Mouse (Mus musculus) limb, embryonic 12.5 days (tissue): ENCODE data around the gene Mlip. TPM values are rescaled to one million over a fixed set of nuclear protein-coding genes. Genes with fewer than 3 reads are reported as not detected.

Experiments used
- ATAC-seq: fragments of 200-750 bp; cut with Nextera tagmentation; 2 replicates; pipeline ENCODE4 v1.8.0; 2017; ENCODE audit warnings: low read depth, moderate TSS enrichment; ENCODE audit not compliant: insufficient number of reproducible peaks, insufficient read depth, low FRiP score, low TSS enrichment
- H3K27ac ChIP-seq: fragments of 300-500 bp; sonication (generic); 2 replicates; pipeline ENCODE4 v1.5.1; 2016; ENCODE audit warnings: mild to moderate bottlenecking, moderate library complexity
- H3K27me3 ChIP-seq: fragments of 300-500 bp; sonication (generic); 2 replicates; pipeline ENCODE4 v1.6.1; 2016; ENCODE audit warnings: mild to moderate bottlenecking, moderate library complexity
- H3K36me3 ChIP-seq: fragments of 300-500 bp; sonication (generic); 2 replicates; pipeline ENCODE4 v1.6.1; 2016; ENCODE audit warnings: mild to moderate bottlenecking, moderate library complexity
- H3K4me1 ChIP-seq: fragments of 300-500 bp; sonication (generic); replicated peaks from 2 replicates; pipeline ENCODE4 v1.6.1; 2016
- H3K4me2 ChIP-seq: fragments of 300-500 bp; sonication (generic); 2 replicates; pipeline ENCODE4 v1.6.1; 2016; ENCODE audit warnings: mild to moderate bottlenecking, moderate library complexity
- H3K4me3 ChIP-seq: fragments of 300-500 bp; sonication (generic); replicated peaks from 2 replicates; pipeline ENCODE4 v1.5.1; 2016; ENCODE audit warnings: mild to moderate bottlenecking
- H3K9ac ChIP-seq: fragments of 300-500 bp; sonication (generic); replicated peaks from 2 replicates; pipeline ENCODE4 v1.6.1; 2016; ENCODE audit warnings: mild to moderate bottlenecking, moderate library complexity
- H3K9me3 ChIP-seq: fragments of 300-500 bp; sonication (generic); 2 replicates; pipeline ENCODE4 v1.6.1; 2016; ENCODE audit warnings: mild to moderate bottlenecking, moderate library complexity
- WGBS: fragments of 180-500 bp; shearing (Covaris S2); methylation state at CpG from one replicate; pipeline ENCODE4 v1.1.7; 2016; 5-methylcytosine and 5-hydroxymethylcytosine counted together
- polyA plus RNA-seq: library from polyadenylated mRNA; unstranded; fragments of >200 nt; fragmentation: Nextera tagmentation; extraction: Ambion mirVana; gene quantifications from 2 replicates; pipeline ENCODE4 v1.2.1, GENCODE M21; 2016

The Mlip gene
- polyA plus RNA-seq, 1 experiment from 2014 or later: 0.38 TPM

DNA sequence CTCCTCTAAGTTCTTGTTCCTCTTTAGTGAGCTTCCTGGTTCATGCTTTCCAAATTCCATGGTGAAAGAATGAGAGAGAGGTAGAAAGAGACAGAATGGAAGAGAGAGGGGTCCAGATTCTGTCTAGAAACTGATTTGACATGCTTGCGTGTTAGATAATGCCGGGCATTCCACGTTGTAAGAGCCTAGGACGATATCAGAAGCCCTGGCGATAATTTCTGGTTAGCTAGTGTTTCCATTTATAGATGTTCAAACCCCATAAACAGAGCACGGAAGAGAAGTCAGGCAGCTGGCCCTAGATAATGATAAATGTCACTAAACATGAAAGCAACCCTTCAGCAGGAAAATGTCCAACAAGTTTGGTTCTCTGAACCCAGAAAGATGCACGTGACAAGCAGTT lies 5.1 kb downstream of the Mlip start:
- 71% methylated on average over 7 of the region's 7 CpGs for WGBS

DNA sequence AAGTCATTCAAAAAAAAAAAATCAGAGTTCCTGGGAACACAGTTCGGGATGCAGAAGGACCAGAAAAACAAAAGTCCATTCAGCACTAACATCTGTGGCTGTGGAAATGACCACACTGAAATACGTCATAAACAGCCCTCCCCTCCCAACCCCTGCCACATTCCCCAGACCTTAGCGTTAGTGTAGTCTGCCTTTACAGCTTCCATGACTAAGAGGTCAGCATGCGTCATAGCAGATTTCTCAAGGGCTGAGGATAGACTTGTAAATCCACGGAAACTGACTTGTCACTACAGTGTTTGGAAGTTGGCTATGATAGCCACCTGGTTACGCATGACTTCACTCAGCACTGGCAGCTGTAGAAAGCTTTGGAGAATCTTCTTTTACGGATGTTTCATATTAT lies 8.5 kb downstream of the Mlip start:
- 55% methylated on average over 7 of the region's 7 CpGs for WGBS

More for the DNA sequence above, 5.1 kb downstream of the Mlip start:
- Histone ChIP-seq H3K4me2 (no peak overlapping the region), H3K4me3 (no peak overlapping the region), H3K27me3 (no peaks in the 10 kb centered on the region), H3K9me3 (no peaks in the 10 kb centered on the region), H3K36me3 (no peaks in the 10 kb centered on the region), H3K27ac (no peak overlapping the region), H3K4me1 (no peaks in the 10 kb centered on the region), H3K9ac (no peak overlapping the region)
- no peak for ATAC-seq

DNA sequence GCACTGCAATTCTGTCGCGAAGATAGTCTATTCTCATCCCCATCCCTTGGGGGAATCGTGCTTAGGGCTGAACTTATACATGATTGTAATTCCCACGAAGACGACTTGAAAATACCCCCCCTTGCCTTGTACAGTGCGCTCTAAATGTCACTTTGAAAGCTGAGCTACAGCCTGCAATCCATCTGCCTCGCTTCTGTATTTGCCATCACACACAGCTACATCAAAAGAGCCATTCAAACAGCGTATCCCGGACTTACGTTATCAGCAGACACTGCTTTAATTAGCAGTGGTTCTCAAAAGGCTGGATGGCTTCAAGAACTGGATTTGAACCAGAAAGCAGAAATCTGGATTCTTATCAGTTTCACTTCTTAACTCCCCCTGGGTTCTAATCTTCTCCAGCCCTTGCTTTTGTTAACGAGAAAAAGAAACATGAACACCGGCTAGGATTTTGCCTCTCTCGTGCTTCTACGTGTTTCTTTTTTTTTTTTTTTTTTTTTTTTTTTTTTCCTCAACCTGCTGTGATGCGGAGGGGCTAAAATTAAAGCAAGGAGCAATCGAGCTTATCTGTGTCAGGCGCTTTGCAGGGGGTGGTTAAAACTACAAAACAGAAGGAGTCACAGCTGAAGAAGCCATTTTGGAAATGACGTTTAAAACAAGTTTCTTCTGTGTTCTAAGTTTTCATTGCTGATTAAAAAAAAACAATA lies 12.5 kb downstream of the Mlip start:
- ATAC-seq: no peak
- no peaks in the 10 kb centered on the region for H3K36me3 ChIP-seq
- no peaks in the 10 kb centered on the region for H3K27me3 ChIP-seq
- H3K9ac ChIP-seq: peak overlapping the region; percentile 32; the same call in 1 of the 2 replicates
- H3K4me2 ChIP-seq: peak overlapping the region; percentile 52
- H3K4me1 ChIP-seq: peaks cover 13% of the 10 kb centered on the region
- H3K27ac ChIP-seq: no peak overlapping the region
- no peaks in the 10 kb centered on the region for H3K9me3 ChIP-seq
- H3K4me3 ChIP-seq: peak overlapping the region; percentile 22; the same call in 1 of the 2 replicates
- 27% methylated on average over 18 of the region's 18 CpGs for WGBS

More for the DNA sequence above, 8.5 kb downstream of the Mlip start:
- Histone ChIP-seq H3K9me3 (no peaks in the 10 kb centered on the region), H3K36me3 (no peaks in the 10 kb centered on the region), H3K27ac (no peak overlapping the region), H3K4me3 (no peak overlapping the region), H3K4me2 (no peak overlapping the region), H3K9ac (no peak overlapping the region), H3K4me1 (peaks cover 10% of the 10 kb centered on the region), H3K27me3 (no peaks in the 10 kb centered on the region)
- ATAC-seq: no peak

DNA sequence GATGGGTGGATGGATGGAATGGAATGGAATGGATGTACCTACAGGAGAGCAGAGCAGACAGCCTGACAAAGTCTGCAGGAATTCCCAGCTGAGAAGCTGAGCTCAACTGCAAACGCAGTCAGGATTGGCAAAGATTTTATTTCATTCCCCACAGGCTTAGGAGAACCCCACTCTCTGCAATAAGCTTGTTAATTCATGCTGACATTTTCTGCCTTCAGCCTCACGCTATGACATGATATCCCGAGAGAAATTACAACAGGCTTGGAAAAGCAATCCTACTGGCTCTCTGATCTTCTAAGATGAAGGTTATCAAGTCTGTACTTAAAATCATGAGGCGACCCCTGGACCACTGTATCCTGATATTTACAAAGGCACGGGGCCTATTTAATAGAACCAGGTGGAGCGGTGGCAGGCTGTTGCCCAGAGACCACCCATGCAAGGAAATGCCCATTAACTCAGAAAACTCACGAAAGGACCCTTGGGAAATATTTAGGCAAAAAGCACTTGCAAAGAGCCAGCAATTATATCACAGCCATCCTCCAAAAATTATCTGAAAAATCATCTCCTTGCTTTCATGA lies 13.1 kb downstream of the Mlip start:
- no peak for ATAC-seq
- Histone ChIP-seq H3K9ac (no peak overlapping the region), H3K27me3 (no peaks in the 10 kb centered on the region), H3K36me3 (no peaks in the 10 kb centered on the region), H3K9me3 (no peaks in the 10 kb centered on the region), H3K4me1 (peaks cover 13% of the 10 kb centered on the region), H3K27ac (no peak overlapping the region), H3K4me3 (peak overlapping the region; percentile 22; the same call in 1 of the 2 replicates), H3K4me2 (peak overlapping the region; percentile 52)
- 32% methylated on average over 7 of the region's 7 CpGs for WGBS

DNA sequence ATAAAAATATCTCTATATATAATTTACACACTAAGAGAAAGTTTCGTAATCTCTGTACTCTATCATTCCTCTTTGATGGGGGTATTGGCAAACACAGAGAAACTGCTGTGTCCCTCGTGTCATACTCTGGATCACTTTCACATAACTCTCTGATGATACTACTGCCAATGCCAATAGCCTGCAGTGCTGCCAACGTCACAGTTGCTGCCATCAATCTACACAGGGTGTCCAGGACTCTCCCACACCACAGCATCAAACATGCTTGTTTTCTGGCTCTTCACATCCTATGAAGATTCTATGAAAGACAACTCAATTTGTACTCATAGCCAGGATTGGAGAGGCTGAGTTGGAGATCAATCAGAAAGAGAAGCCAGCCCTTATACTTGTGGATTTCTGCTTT lies 17.4 kb downstream of the Mlip start:
- H3K9ac ChIP-seq: no peak overlapping the region
- H3K4me2 ChIP-seq: no peak overlapping the region
- no peak for ATAC-seq
- H3K4me1 ChIP-seq: peaks cover 13% of the 10 kb centered on the region
- no peaks in the 10 kb centered on the region for H3K36me3 ChIP-seq
- no peaks in the 10 kb centered on the region for H3K27me3 ChIP-seq
- H3K4me3 ChIP-seq: no peak overlapping the region
- no peaks in the 10 kb centered on the region for H3K9me3 ChIP-seq
- H3K27ac ChIP-seq: no peak overlapping the region
- WGBS: 82% methylated on average over 3 of the region's 3 CpGs

DNA sequence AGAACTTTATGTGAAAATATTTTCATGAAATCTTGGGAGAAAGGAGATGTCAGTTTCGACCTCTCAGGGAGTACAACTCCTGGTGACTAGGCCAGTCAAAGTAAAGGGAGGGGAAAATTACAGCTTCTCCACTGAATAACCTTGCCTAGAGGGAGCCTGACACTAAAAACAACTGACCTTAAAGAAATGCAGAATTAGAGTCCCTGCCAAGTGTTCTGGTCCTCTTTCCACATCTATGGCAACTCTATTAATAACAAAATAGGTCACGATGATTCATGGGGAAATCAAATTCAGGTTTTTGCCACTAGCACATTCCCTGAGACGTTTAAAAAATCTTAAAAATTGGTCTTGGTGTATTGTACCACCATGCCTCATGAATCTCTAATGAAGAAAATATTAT lies 34.4 kb downstream of the Mlip start:
- Histone ChIP-seq H3K36me3 (no peaks in the 10 kb centered on the region), H3K27me3 (no peaks in the 10 kb centered on the region), H3K4me3 (no peak overlapping the region), H3K4me1 (no peaks in the 10 kb centered on the region), H3K4me2 (no peak overlapping the region), H3K9ac (no peak overlapping the region), H3K27ac (no peak overlapping the region), H3K9me3 (no peaks in the 10 kb centered on the region)
- 88% methylated on average over 3 of the region's 3 CpGs for WGBS
- no peak for ATAC-seq

DNA sequence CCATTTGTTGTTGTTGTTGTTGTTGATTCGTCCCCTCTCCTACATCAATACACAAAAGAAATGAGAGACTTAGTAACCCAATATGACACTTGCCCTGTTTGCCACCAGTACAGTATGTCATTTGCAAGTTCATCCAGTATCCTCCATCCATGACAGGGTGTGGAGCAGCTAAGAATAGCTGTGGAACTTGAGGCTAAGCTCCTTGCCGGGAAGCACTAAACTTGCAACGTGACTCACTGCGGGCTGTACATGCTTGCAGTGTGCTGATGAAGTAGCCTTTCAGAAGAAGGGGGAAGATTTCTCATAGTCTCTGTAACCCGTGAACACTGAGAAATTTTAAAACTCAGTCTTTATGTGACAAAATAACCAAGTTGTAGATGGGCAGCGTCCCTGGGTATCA lies 42.2 kb downstream of the Mlip start:
- WGBS: 81% methylated on average over 6 of the region's 6 CpGs
- H3K9ac ChIP-seq: no peak overlapping the region
- no peaks in the 10 kb centered on the region for H3K9me3 ChIP-seq
- H3K27me3 ChIP-seq: no peaks in the 10 kb centered on the region
- no peak overlapping the region for H3K4me3 ChIP-seq
- no peak for ATAC-seq
- no peak overlapping the region for H3K27ac ChIP-seq
- H3K36me3 ChIP-seq: no peaks in the 10 kb centered on the region
- no peaks in the 10 kb centered on the region for H3K4me1 ChIP-seq
- no peak overlapping the region for H3K4me2 ChIP-seq

DNA sequence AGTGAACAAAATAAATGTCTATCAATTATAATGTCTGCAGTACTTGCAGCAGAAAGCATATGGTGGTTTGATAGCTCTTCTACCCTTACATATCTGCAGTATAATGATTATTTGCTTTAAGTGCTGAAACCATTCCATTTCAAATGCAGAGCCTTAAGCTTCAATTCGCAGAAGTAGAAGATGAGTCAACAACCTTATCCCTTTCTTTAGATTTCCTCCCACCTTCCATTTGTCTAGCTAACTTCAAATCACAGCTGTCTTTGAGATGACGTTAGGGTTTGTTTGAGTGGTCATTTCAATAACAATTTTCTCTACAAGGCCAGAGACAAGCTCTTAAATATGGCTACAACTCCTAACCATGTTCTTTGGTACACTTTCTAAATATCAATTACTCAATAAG lies 47.4 kb downstream of the Mlip start:
- no peak for ATAC-seq
- H3K4me3 ChIP-seq: no peak overlapping the region
- H3K4me2 ChIP-seq: no peak overlapping the region
- H3K27me3 ChIP-seq: no peaks in the 10 kb centered on the region
- no peaks in the 10 kb centered on the region for H3K36me3 ChIP-seq
- 89% methylated on average over 2 of the region's 2 CpGs for WGBS
- H3K9me3 ChIP-seq: no peaks in the 10 kb centered on the region
- no peaks in the 10 kb centered on the region for H3K4me1 ChIP-seq
- no peak overlapping the region for H3K27ac ChIP-seq
- H3K9ac ChIP-seq: no peak overlapping the region

DNA sequence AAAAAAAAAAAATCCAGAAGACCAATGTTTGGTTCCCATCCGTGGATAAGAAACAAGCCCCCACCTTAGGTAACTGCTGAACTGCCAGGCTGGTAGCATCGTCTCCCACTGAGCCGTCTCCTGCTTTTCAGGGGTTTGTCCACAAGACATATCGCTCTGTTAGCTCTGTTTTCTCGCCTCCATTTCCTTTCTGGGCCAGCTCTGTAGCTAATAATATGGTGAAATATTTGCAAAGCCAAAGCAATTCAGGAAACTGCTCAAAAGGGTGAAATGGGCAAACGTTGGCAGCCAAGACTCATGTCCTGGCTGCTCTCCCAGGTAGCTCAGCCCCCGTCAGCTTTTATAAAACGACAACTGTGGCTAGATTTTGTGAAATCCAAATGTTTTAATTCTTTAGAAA lies 50.4 kb downstream of the Mlip start:
- Histone ChIP-seq H3K36me3 (no peaks in the 10 kb centered on the region), H3K27ac (no peak overlapping the region), H3K9ac (no peak overlapping the region), H3K4me2 (no peak overlapping the region), H3K9me3 (no peaks in the 10 kb centered on the region; the same call in 1 of the 2 replicates), H3K4me3 (no peak overlapping the region), H3K4me1 (no peaks in the 10 kb centered on the region), H3K27me3 (no peaks in the 10 kb centered on the region)
- 81% methylated on average over 8 of the region's 8 CpGs for WGBS
- no peak for ATAC-seq

DNA sequence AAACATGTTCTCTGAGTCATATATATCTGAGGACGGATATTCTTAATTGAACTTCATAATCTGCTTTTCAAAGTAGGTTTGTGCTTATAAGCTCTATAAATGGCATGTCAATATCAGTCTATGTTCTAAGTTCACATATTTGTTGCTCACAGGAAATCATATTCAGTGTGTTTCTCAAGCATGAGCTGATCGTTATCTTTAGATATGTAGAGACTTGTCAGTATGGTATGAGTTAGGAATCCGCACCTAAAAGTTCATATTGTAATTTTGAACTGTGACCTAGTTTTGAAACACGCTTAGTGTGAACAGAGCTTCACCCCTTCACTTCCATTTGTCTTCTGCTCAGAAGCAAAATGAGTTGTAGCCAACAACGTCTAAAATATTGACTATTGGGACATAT lies 64.8 kb downstream of the Mlip start:
- Histone ChIP-seq H3K36me3 (no peaks in the 10 kb centered on the region), H3K9ac (no peak overlapping the region), H3K27me3 (no peaks in the 10 kb centered on the region), H3K9me3 (no peaks in the 10 kb centered on the region), H3K4me1 (no peaks in the 10 kb centered on the region), H3K4me2 (no peak overlapping the region), H3K4me3 (no peak overlapping the region), H3K27ac (no peak overlapping the region)
- no peak for ATAC-seq
- WGBS: 94% methylated on average over 5 of the region's 5 CpGs

DNA sequence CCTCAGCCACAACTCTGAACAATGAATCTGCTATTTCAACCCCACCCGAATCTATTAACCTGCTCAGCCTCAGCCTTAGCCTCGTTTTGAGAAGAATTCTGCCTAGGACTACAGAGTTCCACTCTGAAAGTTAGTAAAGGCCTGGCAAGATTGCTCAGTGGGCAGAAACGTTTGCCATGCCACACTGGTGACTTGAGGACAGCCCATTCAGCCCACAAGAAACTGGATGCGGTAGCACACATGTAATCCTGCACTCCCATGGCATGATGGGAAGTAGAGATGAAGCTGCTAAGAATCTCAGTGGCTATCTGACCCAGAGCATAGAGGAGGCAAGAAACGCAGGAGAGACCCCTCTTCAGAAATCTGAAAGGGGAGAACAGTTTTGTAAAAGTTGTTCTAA lies 73.4 kb downstream of the Mlip start:
- Histone ChIP-seq H3K27ac (no peak overlapping the region), H3K4me1 (no peaks in the 10 kb centered on the region), H3K4me2 (no peak overlapping the region), H3K27me3 (no peaks in the 10 kb centered on the region), H3K4me3 (no peak overlapping the region), H3K9me3 (no peaks in the 10 kb centered on the region), H3K9ac (no peak overlapping the region), H3K36me3 (no peaks in the 10 kb centered on the region)
- ATAC-seq: no peak
- 73% methylated on average over 5 of the region's 5 CpGs for WGBS

DNA sequence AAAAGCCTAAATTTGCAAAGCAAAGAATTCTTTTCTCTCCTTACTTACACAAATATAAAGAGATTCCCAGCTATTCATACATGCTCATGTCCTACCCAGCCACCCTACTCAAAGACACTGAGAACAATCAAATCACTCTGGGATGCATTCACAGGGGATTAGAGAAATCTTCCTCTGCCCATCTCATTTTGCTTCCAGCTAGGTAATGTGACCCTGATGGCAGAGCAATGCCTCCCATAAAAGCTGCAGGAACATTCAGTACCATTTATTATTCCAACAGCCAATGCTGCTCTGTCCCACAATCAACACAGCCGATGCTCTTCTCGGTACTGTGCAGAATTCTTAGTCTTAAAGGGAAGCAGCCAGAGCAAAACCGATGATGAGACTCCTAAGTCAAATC lies 74.7 kb downstream of the Mlip start:
- Histone ChIP-seq H3K4me3 (no peak overlapping the region), H3K27ac (no peak overlapping the region), H3K27me3 (no peaks in the 10 kb centered on the region), H3K9ac (no peak overlapping the region), H3K9me3 (no peaks in the 10 kb centered on the region), H3K4me2 (no peak overlapping the region), H3K36me3 (no peaks in the 10 kb centered on the region), H3K4me1 (no peaks in the 10 kb centered on the region)
- WGBS: 62% methylated on average over 3 of the region's 3 CpGs
- ATAC-seq: no peak
